Mouse (Mus musculus) liver, embryonic 12.5 days (tissue): ENCODE results near the gene Lin37. TPM values are rescaled to one million over a fixed set of nuclear protein-coding genes. Genes with fewer than 3 reads are reported as not detected.

Source experiments
- ATAC-seq: fragments of 200-750 bp; cut with Nextera tagmentation; 2 replicates; pipeline ENCODE4 v1.8.0; 2017; ENCODE audit warnings: moderate number of reproducible peaks, mild to moderate bottlenecking, moderate library complexity
- H3K27ac ChIP-seq: fragments of 300-500 bp; sonication (generic); 2 replicates; pipeline ENCODE4 v1.5.1; 2016; ENCODE audit warnings: mild to moderate bottlenecking
- H3K27me3 ChIP-seq: fragments of 300-500 bp; sonication (generic); replicated peaks from 2 replicates; pipeline ENCODE4 v1.6.1; 2016; ENCODE audit warnings: mild to moderate bottlenecking, moderate library complexity
- H3K36me3 ChIP-seq: fragments of 300-500 bp; sonication (generic); 2 replicates; pipeline ENCODE4 v1.6.1; 2016; ENCODE audit warnings: mild to moderate bottlenecking, moderate library complexity
- H3K4me1 ChIP-seq: fragments of 300-500 bp; sonication (generic); 2 replicates; pipeline ENCODE4 v1.6.1; 2016
- H3K4me2 ChIP-seq: fragments of 300-500 bp; sonication (generic); 2 replicates; pipeline ENCODE4 v1.6.1; 2016; ENCODE audit warnings: mild to moderate bottlenecking, moderate library complexity
- H3K4me3 ChIP-seq: fragments of 300-500 bp; sonication (generic); 2 replicates; pipeline ENCODE4 v1.5.1; 2016; ENCODE audit warnings: mild to moderate bottlenecking, moderate library complexity
- H3K9ac ChIP-seq: fragments of 300-500 bp; sonication (generic); 2 replicates; pipeline ENCODE4 v1.6.1; 2016; ENCODE audit warnings: mild to moderate bottlenecking, moderate library complexity
- H3K9me3 ChIP-seq: fragments of 300-500 bp; sonication (generic); replicated peaks from 2 replicates; pipeline ENCODE4 v1.6.1; 2016; ENCODE audit warnings: mild to moderate bottlenecking, moderate library complexity
- WGBS: fragments of 180-500 bp; shearing (Covaris S2); methylation state at CpG from one replicate; pipeline ENCODE4 v1.1.7; 2016; ENCODE audit not compliant: insufficient replicate concordance; 5-methylcytosine and 5-hydroxymethylcytosine counted together
- microRNA-seq: library from miRNA; unstranded; fragments of <30 nt; microRNA quantifications from one replicate; pipeline ENCODE4, GENCODE M21; 2017
- polyA plus RNA-seq: library from polyadenylated mRNA; unstranded; fragments of >200 nt; fragmentation: Nextera tagmentation; extraction: Ambion mirVana; gene quantifications from 2 replicates; pipeline ENCODE4 v1.2.1, GENCODE M21; 2016

Gene Lin37
- polyA plus RNA-seq, 1 experiment from 2014 or later = 30.3 TPM

- H3K36me3 ChIP-seq = peaks cover 21% of the 10 kb centered on the region
- no peak for ATAC-seq
- H3K4me1 ChIP-seq = no peaks in the 10 kb centered on the region
- WGBS = 57% methylated on average over 4 of the region's 4 CpGs
- no peak overlapping the region for H3K4me3 ChIP-seq
- H3K27ac ChIP-seq = no peak overlapping the region
- H3K9ac ChIP-seq = no peak overlapping the region
- H3K4me2 ChIP-seq = no peak overlapping the region
- H3K27me3 ChIP-seq = 0 out of 2 replicates have a peak, but pooled peaks cover 3% of the 10 kb centered on the region
- no peaks in the 10 kb centered on the region for H3K9me3 ChIP-seq
Observed at GRCm38 (mm10) chr7:30520396-30520795, 39.2 kb downstream of the Lin37 start.

- Histone ChIP-seq H3K27me3 (0 out of 2 replicates have a peak, but pooled peaks cover 7% of the 10 kb centered on the region), H3K9ac (no peak overlapping the region), H3K36me3 (peaks cover 2% of the 10 kb centered on the region), H3K4me1 (no peaks in the 10 kb centered on the region), H3K4me3 (no peak overlapping the region), H3K9me3 (no peaks in the 10 kb centered on the region), H3K27ac (no peak overlapping the region), H3K4me2 (no peak overlapping the region)
- no peak for ATAC-seq
- WGBS = 35% methylated on average over 8 of the region's 8 CpGs
Observed at GRCm38 (mm10) chr7:30518325-30518724, 41.3 kb downstream of the Lin37 start.

GRCm38 (mm10) chr7:30515003-30515760 is 44.5 kb downstream of the Lin37 start:
- Histone ChIP-seq H3K4me1 (no peaks in the 10 kb centered on the region), H3K36me3 (no peaks in the 10 kb centered on the region), H3K4me3 (no peak overlapping the region), H3K27ac (no peak overlapping the region), H3K9ac (no peak overlapping the region), H3K9me3 (no peaks in the 10 kb centered on the region), H3K4me2 (no peak overlapping the region), H3K27me3 (0 out of 2 replicates have a peak, but pooled peaks cover 8% of the 10 kb centered on the region)
- WGBS = 53% methylated on average over 24 of the region's 24 CpGs
- no peak for ATAC-seq

GRCm38 (mm10) chr7:30508061-30508460 is 51.6 kb downstream of the Lin37 start:
- Histone ChIP-seq H3K9ac (no peak overlapping the region), H3K4me3 (no peak overlapping the region), H3K27me3 (no peaks in the 10 kb centered on the region), H3K4me2 (no peak overlapping the region), H3K4me1 (no peaks in the 10 kb centered on the region), H3K36me3 (no peaks in the 10 kb centered on the region), H3K9me3 (no peaks in the 10 kb centered on the region), H3K27ac (no peak overlapping the region)
- 34% methylated on average over 4 of the region's 4 CpGs for WGBS
- no peak for ATAC-seq

Small RNA genes within 50 kb of the gene (microRNA-seq; reads per million reads assigned to microRNA genes)
- 4.2 reads per million, percentile 6 among the genes with 10 or more reads in this experiment for gene Gm38670
- gene Mir3569 = not detected

Other genes with a start within 250 kb of the Lin37 start
- gene Syne4, start 245.0 kb downstream of the Lin37 start, polyA plus RNA-seq = 11.7 and 12.1 TPM in 2 replicates
- 2.3 and 2.9 TPM in 2 replicates for gene E130208F15Rik, start 238.1 kb downstream of the Lin37 start, polyA plus RNA-seq
- 8.1 and 8.2 TPM in 2 replicates for gene Sdhaf1, start 235.9 kb downstream of the Lin37 start, polyA plus RNA-seq
- 1.9 and 2.1 TPM in 2 replicates for gene Lrfn3, start 197.1 kb downstream of the Lin37 start, polyA plus RNA-seq
- gene Tyrobp, start 146.1 kb downstream of the Lin37 start, polyA plus RNA-seq = 51.1 and 52.7 TPM in 2 replicates
- 3.0 and 4.1 TPM in 2 replicates for gene Hcst, start 140.0 kb downstream of the Lin37 start, polyA plus RNA-seq
- 1.5 and 2.1 TPM in 2 replicates for gene Nfkbid, start 138.1 kb downstream of the Lin37 start, polyA plus RNA-seq
- gene Aplp1, start 114.3 kb downstream of the Lin37 start, polyA plus RNA-seq = 7.5 and 8.2 TPM in 2 replicates
- 0.05 and 0.17 TPM in 2 replicates for gene Kirrel2, start 102.1 kb downstream of the Lin37 start, polyA plus RNA-seq
- gene Nphs1, start 101.5 kb downstream of the Lin37 start, polyA plus RNA-seq = 0.14 and 0.18 TPM in 2 replicates
- gene Prodh2, start 66.2 kb downstream of the Lin37 start, polyA plus RNA-seq = 21.1 and 22.3 TPM in 2 replicates
- 4.0 and 4.8 TPM in 2 replicates for gene Arhgap33, start 24.8 kb downstream of the Lin37 start, polyA plus RNA-seq
- 5.0 and 5.4 TPM in 2 replicates for gene Hspb6, start 7.7 kb downstream of the Lin37 start, polyA plus RNA-seq
- 5.3 and 5.6 TPM in 2 replicates for gene Proser3, start 7.5 kb downstream of the Lin37 start, polyA plus RNA-seq
- 51.9 and 55.1 TPM in 2 replicates for gene U2af1l4, start 3.5 kb upstream of the Lin37 start, polyA plus RNA-seq
- gene Gm49396, start 3.5 kb upstream of the Lin37 start, polyA plus RNA-seq = 5.8 and 6.7 TPM in 2 replicates
- gene Psenen, start 3.8 kb upstream of the Lin37 start, polyA plus RNA-seq = 83.3 and 87.9 TPM in 2 replicates
- gene Igflr1, start 5.6 kb upstream of the Lin37 start, polyA plus RNA-seq = 3.0 and 3.9 TPM in 2 replicates
- gene Kmt2b, start 28.9 kb upstream of the Lin37 start, polyA plus RNA-seq = 4.5 and 4.9 TPM in 2 replicates
- 0.17 and 0.20 TPM in 2 replicates for gene Zbtb32, start 39.1 kb upstream of the Lin37 start, polyA plus RNA-seq
- gene Upk1a, start 53.0 kb upstream of the Lin37 start, polyA plus RNA-seq = 0.25 and 0.33 TPM in 2 replicates
- 691 and 732 TPM in 2 replicates for gene Cox6b1, start 66.3 kb upstream of the Lin37 start, polyA plus RNA-seq
- 0.12 and 0.19 TPM in 2 replicates for gene Etv2, start 76.0 kb upstream of the Lin37 start, polyA plus RNA-seq
- gene Rbm42, start 90.5 kb upstream of the Lin37 start, polyA plus RNA-seq = 83.1 and 83.5 TPM in 2 replicates
- 47.8 and 50.4 TPM in 2 replicates for gene Haus5, start 105.2 kb upstream of the Lin37 start, polyA plus RNA-seq
- not detected in 2 replicates for gene Pmis2, start 111.8 kb upstream of the Lin37 start, polyA plus RNA-seq
- 0.65 and 1.0 TPM in 2 replicates for gene 2200002J24Rik, start 139.1 kb upstream of the Lin37 start, polyA plus RNA-seq
- 1.8 and 1.9 TPM in 2 replicates for gene Atp4a, start 152.4 kb upstream of the Lin37 start, polyA plus RNA-seq
- gene Tmem147, start 169.7 kb upstream of the Lin37 start, polyA plus RNA-seq = 125 and 126 TPM in 2 replicates
- gene Gapdhs, start 183.8 kb upstream of the Lin37 start, polyA plus RNA-seq = not detected in 2 replicates
- 0.19 and 0.41 TPM in 2 replicates for gene Sbsn, start 191.6 kb upstream of the Lin37 start, polyA plus RNA-seq
- gene Dmkn, start 203.9 kb upstream of the Lin37 start, polyA plus RNA-seq = not detected in 2 replicates
- gene Krtdap, start 228.1 kb upstream of the Lin37 start, polyA plus RNA-seq = not detected in 2 replicates